Mouse (Mus musculus) naive thymus-derived CD4-positive, alpha-beta T cell, adult 5 months (primary cell): ENCODE measurements around the gene Atmin. TPM values are rescaled to one million over a fixed set of nuclear protein-coding genes. Genes with fewer than 3 reads are reported as not detected.

ENCODE experiments used
- polyA plus RNA-seq: library from polyadenylated mRNA; unstranded; fragments of 100-300 nt; shearing (Covaris generic); gene quantifications from one replicate; pipeline ENCODE4 v1.2.1, GENCODE M21; 2017

The Atmin gene
- polyA plus RNA-seq, result 16.6 TPM

GRCm38 (mm10) chr8:116943161-116943554, at the start of gene Atmin:
TSS of gene Atmin (plus strand) at chr8:116943393.

GRCm38 (mm10) chr8:116921337-116922059, 21.7 kb upstream of the Atmin start, which contains the start of the genes Cmc2 and Cenpn:
TSS of gene Cmc2 (minus strand) at chr8:116921455.
TSS of gene Cenpn (plus strand) at chr8:116921730.

GRCm38 (mm10) chr8:116978631-116979256, 35.6 kb downstream of the Atmin start, which contains the start of gene 1700030J22Rik:
TSS of gene 1700030J22Rik (minus strand) at chr8:116978959.

GRCm38 (mm10) chr8:116993095-116993867, 50.1 kb downstream of the Atmin start, which contains the start of gene Gcsh:
TSS of gene Gcsh (minus strand) at chr8:116993537.

Other genes starting within 250 kb of the Atmin start
- 33.0 TPM for gene Cdyl2, start 210.4 kb upstream of the Atmin start, polyA plus RNA-seq
- 12.1 TPM for gene Cmc2, start 21.9 kb upstream of the Atmin start, polyA plus RNA-seq
- gene Cenpn, start 21.7 kb upstream of the Atmin start, polyA plus RNA-seq, result 1.9 TPM
- gene 1700030J22Rik, start 35.6 kb downstream of the Atmin start, polyA plus RNA-seq, result 0.47 TPM
- gene Gcsh, start 50.1 kb downstream of the Atmin start, polyA plus RNA-seq, result 10.6 TPM
- 0.06 TPM for gene Pkd1l2, start 139.1 kb downstream of the Atmin start, polyA plus RNA-seq
- not detected for gene Bco1, start 152.5 kb downstream of the Atmin start, polyA plus RNA-seq
- 3.2 TPM for gene Gan, start 214.7 kb downstream of the Atmin start, polyA plus RNA-seq